Mouse (Mus musculus) CH12.LX (cell line): ENCODE measurements around the gene Dph1. TPM values are rescaled to one million over a fixed set of nuclear protein-coding genes. Genes with fewer than 3 reads are reported as not detected.

Experiments used
- DNase-seq: peaks from one replicate; pipeline ENCODE4 v3.0.0-alpha.2; 2013; ENCODE audit errors: extremely low read depth
- H3K27ac ChIP-seq: 2 replicates; pipeline ENCODE4 v1.5.1; 2012; ENCODE audit warnings: low read depth, mild to moderate bottlenecking, control low read depth, moderate library complexity; ENCODE audit not compliant: insufficient read depth
- H3K27me3 ChIP-seq: replicated peaks from 2 replicates; pipeline ENCODE3; 2012; ENCODE audit warnings: inconsistent platforms
- H3K36me3 ChIP-seq, 2 experiments: replicated peaks in 1 of 2; 2 replicates each; pipeline versions ENCODE3 to v1.6.1; 2012; ENCODE audit warnings: inconsistent platforms in 1 of 2, low read length in 1 of 2, mild to moderate bottlenecking in 1 of 2, mixed read lengths in 1 of 2, moderate library complexity in 1 of 2; ENCODE audit not compliant: control insufficient read depth in 1 of 2, insufficient read depth in 1 of 2
- H3K4me1 ChIP-seq, 2 experiments: 2 replicates each; pipeline ENCODE4 v1.6.1; 2012; ENCODE audit warnings: inconsistent platforms in 1 of 2, moderate library complexity in 1 of 2; ENCODE audit not compliant: insufficient read depth in 2 of 2, control insufficient read depth in 1 of 2
- H3K4me2 ChIP-seq: 2 replicates; pipeline ENCODE4 v1.6.1; 2012; ENCODE audit warnings: low read depth, mild to moderate bottlenecking, control low read depth; ENCODE audit not compliant: poor library complexity, insufficient read depth, severe bottlenecking
- H3K4me3 ChIP-seq, 3 experiments: fragments of 150-350 bp in 1 of 3; sonication (generic) in 1 of 3; replicated peaks in 1 of 3; 2 replicates each; pipeline versions ENCODE3 to v1.5.1; 2011 to 2012; ENCODE audit warnings: low read depth in 2 of 3, low read length in 2 of 3, mild to moderate bottlenecking in 2 of 3, moderate library complexity in 2 of 3, control low read depth in 1 of 3, improper control_type of control experiment in 1 of 3, inconsistent platforms in 1 of 3, mixed read lengths in 1 of 3; ENCODE audit not compliant: poor library complexity in 1 of 3
- H3K79me2 ChIP-seq: replicated peaks from 2 replicates; pipeline ENCODE4 v1.6.1; 2012; ENCODE audit warnings: mild to moderate bottlenecking, moderate library complexity; ENCODE audit not compliant: control insufficient read depth, poor library complexity, insufficient read depth, severe bottlenecking; ENCODE audit errors: extremely low read depth
- H3K9ac ChIP-seq: 2 replicates; pipeline ENCODE4 v1.6.1; 2012; ENCODE audit warnings: low read depth, mild to moderate bottlenecking, control low read depth, moderate library complexity; ENCODE audit not compliant: insufficient read depth
- H3K9me3 ChIP-seq: replicated peaks from 2 replicates; pipeline ENCODE3; 2012; ENCODE audit warnings: low read length, inconsistent platforms, mixed read lengths
- BHLHE40 ChIP-seq: IDR thresholded peaks from 2 replicates; pipeline ENCODE4 v1.6.1; 2011; ENCODE audit warnings: mild to moderate bottlenecking, low read depth, low read length, improper control_type of control experiment
- CHD1 ChIP-seq: IDR thresholded peaks from 2 replicates; pipeline ENCODE4 v1.6.1; 2012; ENCODE audit warnings: low read depth, low read length, improper control_type of control experiment, inconsistent platforms
- CHD2 ChIP-seq: IDR thresholded peaks from 2 replicates; pipeline ENCODE4 v1.6.1; 2011; ENCODE audit warnings: low read length, improper control_type of control experiment
- CTCF ChIP-seq, 2 experiments: IDR thresholded peaks in 1 of 2; conservative IDR thresholded peaks in 1 of 2; 2 replicates each; pipeline ENCODE4 v1.5.1; 2011 to 2012; ENCODE audit warnings: low read depth in 2 of 2, low read length in 2 of 2, improper control_type of control experiment in 1 of 2, inconsistent platforms in 1 of 2, mild to moderate bottlenecking in 1 of 2, moderate library complexity in 1 of 2
- E2F4 ChIP-seq: IDR thresholded peaks from 2 replicates; pipeline ENCODE4 v1.6.1; 2011; ENCODE audit warnings: low read depth, low read length, improper control_type of control experiment; ENCODE audit not compliant: insufficient replicate concordance
- EP300 ChIP-seq: IDR thresholded peaks from 2 replicates; pipeline ENCODE4 v1.6.1; 2011; ENCODE audit warnings: low read length, improper control_type of control experiment
- HCFC1 ChIP-seq: IDR thresholded peaks from 2 replicates; pipeline ENCODE4 v1.6.1; 2012; ENCODE audit warnings: low read depth, mild to moderate bottlenecking, inconsistent platforms, low read length, improper control_type of control experiment
- JUND ChIP-seq: conservative IDR thresholded peaks from 2 replicates; pipeline ENCODE4 v1.6.1; 2011; ENCODE audit warnings: low read depth, low read length, improper control_type of control experiment
- MAFK ChIP-seq: IDR thresholded peaks from 2 replicates; pipeline ENCODE4 v1.6.1; 2011; ENCODE audit warnings: low read length, improper control_type of control experiment; ENCODE audit not compliant: insufficient replicate concordance
- MAX ChIP-seq: IDR thresholded peaks from 2 replicates; pipeline ENCODE4 v1.6.1; 2011; ENCODE audit warnings: low read length, improper control_type of control experiment
- MEF2A ChIP-seq: IDR thresholded peaks from 2 replicates; pipeline ENCODE4 v1.6.1; 2014; ENCODE audit warnings: low read depth, mild to moderate bottlenecking, inconsistent platforms, low read length, improper control_type of control experiment, borderline replicate concordance
- MXI1 ChIP-seq: IDR thresholded peaks from 2 replicates; pipeline ENCODE4 v1.6.1; 2011; ENCODE audit warnings: mild to moderate bottlenecking, low read depth, low read length, improper control_type of control experiment
- NRF1 ChIP-seq: IDR thresholded peaks from 2 replicates; pipeline ENCODE4 v1.6.1; 2014; ENCODE audit warnings: low read depth, mild to moderate bottlenecking, inconsistent platforms, low read length, improper control_type of control experiment, moderate library complexity
- POLR2AphosphoS2 ChIP-seq: IDR thresholded peaks from 2 replicates; pipeline ENCODE4 v1.6.1; 2011; ENCODE audit warnings: low read depth, low read length, improper control_type of control experiment
- RAD21 ChIP-seq: IDR thresholded peaks from 2 replicates; pipeline ENCODE4 v1.6.1; 2011; ENCODE audit warnings: low read depth, mild to moderate bottlenecking, low read length, improper control_type of control experiment, moderate library complexity
- SIN3A ChIP-seq: IDR thresholded peaks from 2 replicates; pipeline ENCODE4 v1.6.1; 2012; ENCODE audit warnings: low read length, improper control_type of control experiment, inconsistent platforms
- TBP ChIP-seq: conservative IDR thresholded peaks from 2 replicates; pipeline ENCODE4 v1.6.1; 2011; ENCODE audit warnings: low read depth, low read length, improper control_type of control experiment
- USF1 ChIP-seq: IDR thresholded peaks from 2 replicates; pipeline ENCODE4 v1.6.1; 2014; ENCODE audit warnings: low read depth, mild to moderate bottlenecking, inconsistent platforms, low read length, improper control_type of control experiment
- USF2 ChIP-seq: conservative IDR thresholded peaks from 2 replicates; pipeline ENCODE4 v1.6.1; 2011; ENCODE audit warnings: low read depth, low read length, improper control_type of control experiment
- ZC3H11A ChIP-seq: IDR thresholded peaks from 2 replicates; pipeline ENCODE4 v1.6.1; 2012; ENCODE audit warnings: low read depth, mild to moderate bottlenecking, inconsistent platforms, low read length, improper control_type of control experiment
- ZKSCAN1 ChIP-seq: IDR thresholded peaks from 2 replicates; pipeline ENCODE4 v1.6.1; 2012; ENCODE audit warnings: low read depth, inconsistent platforms, low read length, improper control_type of control experiment, borderline replicate concordance
- dilution Hi-C: fragments of 300-500 bp; cut with MboI; formaldehyde crosslinking; loops from 2 replicates; pipeline ENCODE4 v1.14.3; 2020; ENCODE audit warnings: low sequenced_read_pairs; ENCODE audit not compliant: extremely low pct_unique_long_range_greater_than_20kb, extremely low pct_ligation_motif_present
- in situ Hi-C: fragments of 300-500 bp; cut with MboI; formaldehyde crosslinking; loops from 3 replicates; pipeline ENCODE4 v1.14.3; 2019; ENCODE audit warnings: low sequenced_read_pairs, low pct_ligation_motif_present, low pct_unique_long_range_greater_than_20kb, mixed read lengths
- polyA plus RNA-seq: library from polyadenylated mRNA; unstranded; fragments of >175 nt; gene quantifications from 2 replicates; pipeline ENCODE4 v1.2.1, GENCODE M21; 2012; ENCODE audit warnings: low read depth; ENCODE audit not compliant: insufficient read length
- total RNA-seq, 2 experiments: library from RNA; depleted of rRNA; stranded (reverse); fragments of 300-350 nt in 1 of 2; fragments of >200 nt in 1 of 2; gene quantifications; 2 replicates each; pipeline ENCODE4 v1.2.3; 2012 to 2014

The Dph1 gene
- total and polyA plus RNA-seq, 3 experiments: 47.7 to 57.0 (median 54.7) TPM

- Histone ChIP-seq H3K27me3 (peaks cover 7% of the 10 kb centered on the region), H3K9ac (no peak overlapping the region), H3K4me3 (no peak overlapping the region), H3K4me2 (no peak overlapping the region), H3K4me1 (peaks cover 4 to 22% of the 10 kb centered on the region in 2 experiments), H3K27ac (no peak overlapping the region), H3K36me3 (no peaks in the 10 kb centered on the region), H3K79me2 (no peaks in the 10 kb centered on the region), H3K9me3 (peaks cover 2% of the 10 kb centered on the region)
- TF ChIP-seq NRF1 (no peak), MXI1 (no peak), CHD2 (no peak), ZKSCAN1 (no peak), USF1 (no peak), BHLHE40 (no peak), ZC3H11A (no peak), EP300 (no peak), MAX (no peak), POLR2AphosphoS2 (no peak), E2F4 (no peak), MAFK (no peak)
- no peak for DNase-seq
- dilution Hi-C loops: no loop called here
- in situ Hi-C loops: no loop called here
These were observed 21.8 kb upstream of the Dph1 start for GRCm38 (mm10) chr11:75212876-75213275.

- in situ Hi-C loops (no loop called here), dilution Hi-C loops (no loop called here)
- Histone ChIP-seq H3K4me2 (no peak overlapping the region), H3K79me2 (no peaks in the 10 kb centered on the region), H3K27me3 (peaks cover 7% of the 10 kb centered on the region), H3K4me1 (peaks cover 4 to 22% of the 10 kb centered on the region in 2 experiments), H3K36me3 (no peaks in the 10 kb centered on the region), H3K9me3 (peaks cover 2% of the 10 kb centered on the region), H3K4me3 (no peak overlapping the region), H3K9ac (no peak overlapping the region), H3K27ac (no peak overlapping the region)
- no peak for TF ChIP-seq BHLHE40
- TF ChIP-seq TBP: no peak
- no peak for TF ChIP-seq ZKSCAN1
- TF ChIP-seq CTCF (conservative IDR thresholded peaks at IDR 0.05 in 1 of 2, IDR thresholded peaks at IDR 0.05 in 1 of 2; ENCODE audit: low read depth in 2 of 2, low read length in 2 of 2): no peak
- TF ChIP-seq USF2: no peak
- no peak for TF ChIP-seq CHD1
- TF ChIP-seq POLR2AphosphoS2: no peak
- TF ChIP-seq HCFC1: no peak
- no peak for TF ChIP-seq MAX
- no peak for TF ChIP-seq JUND
- no peak for TF ChIP-seq RAD21
- TF ChIP-seq E2F4: no peak
- no peak for TF ChIP-seq ZC3H11A
- TF ChIP-seq SIN3A: no peak
- no peak for TF ChIP-seq MEF2A
- TF ChIP-seq USF1: no peak
- no peak for TF ChIP-seq NRF1
- TF ChIP-seq EP300: no peak
- no peak for DNase-seq
These were observed 21.1 kb upstream of the Dph1 start for GRCm38 (mm10) chr11:75212031-75212667.
